Mouse (Mus musculus): ENCODE data around the gene Fermt1. TPM values are rescaled to one million over a fixed set of nuclear protein-coding genes. Genes with fewer than 3 reads are reported as not detected.

Gene Fermt1
- polyA plus RNA-seq, 1 experiment from 2014 or later: 0.04 TPM

Other genes starting within 250 kb of the Fermt1 start
- 113 and 132 TPM in 2 replicates for gene Chgb, start 164.6 kb downstream of the Fermt1 start, polyA plus RNA-seq (2015; fragmentation: Nextera tagmentation; extraction: Ambion mirVana)
- gene Trmt6, start 129.9 kb downstream of the Fermt1 start, polyA plus RNA-seq (2015; fragmentation: Nextera tagmentation; extraction: Ambion mirVana): 17.7 and 19.8 TPM in 2 replicates
- gene Mcm8, start 129.8 kb downstream of the Fermt1 start, polyA plus RNA-seq (2015; fragmentation: Nextera tagmentation; extraction: Ambion mirVana): 4.5 and 5.8 TPM in 2 replicates
- gene Crls1, start 99.2 kb downstream of the Fermt1 start, polyA plus RNA-seq (2015; fragmentation: Nextera tagmentation; extraction: Ambion mirVana): 5.6 and 6.7 TPM in 2 replicates
- 0.71 and 0.79 TPM in 2 replicates for gene Lrrn4, start 65.0 kb downstream of the Fermt1 start, polyA plus RNA-seq (2015; fragmentation: Nextera tagmentation; extraction: Ambion mirVana)

Data from hindbrain, embryonic 16.5 days (tissue).